Mouse (Mus musculus) megakaryocyte, embryonic 14.5 days (primary cell): ENCODE results near the gene Npas3. TPM values are rescaled to one million over a fixed set of nuclear protein-coding genes. Genes with fewer than 3 reads are reported as not detected.

ENCODE experiments used
- H3K27me3 ChIP-seq: replicated peaks from 2 replicates; pipeline ENCODE3; 2012; ENCODE audit warnings: inconsistent platforms
- H3K36me3 ChIP-seq: replicated peaks from 2 replicates; pipeline ENCODE3; 2012; ENCODE audit warnings: low read length, inconsistent platforms, mixed read lengths
- H3K4me1 ChIP-seq: 2 replicates; pipeline ENCODE4 v1.6.1; 2012; ENCODE audit warnings: inconsistent platforms
- H3K4me3 ChIP-seq: replicated peaks from 2 replicates; pipeline ENCODE3; 2012; ENCODE audit warnings: moderate library complexity, mild to moderate bottlenecking, inconsistent platforms
- H3K9me3 ChIP-seq: 2 replicates; pipeline ENCODE4 v1.6.1; 2012; ENCODE audit warnings: inconsistent platforms
- FLI1 ChIP-seq: IDR thresholded peaks from 2 replicates; pipeline ENCODE4 v1.6.1; 2012; ENCODE audit warnings: low read length, inconsistent platforms, mixed read lengths
- GATA1 ChIP-seq: IDR thresholded peaks from 3 replicates; pipeline ENCODE4 v1.6.1; 2012; ENCODE audit warnings: mixed read lengths, low read length, inconsistent platforms, borderline replicate concordance
- polyA plus RNA-seq: library from polyadenylated mRNA; stranded (reverse); fragments of >175 nt; gene quantifications from 2 replicates; pipeline ENCODE4 v1.2.3, GENCODE M21; 2012; ENCODE audit warnings: low replicate concordance; ENCODE audit not compliant: insufficient read depth

Npas3 gene
- polyA plus RNA-seq, 1 experiment = not detected

GRCm38 (mm10) chr12:53752281-53753072, 504.0 kb downstream of the Npas3 start:
- Histone ChIP-seq H3K36me3 (no peaks in the 10 kb centered on the region), H3K4me1 (no peaks in the 10 kb centered on the region), H3K27me3 (no peaks in the 10 kb centered on the region), H3K4me3 (no peak overlapping the region), H3K9me3 (0 out of 2 replicates have a peak, but pooled peaks cover 4% of the 10 kb centered on the region)
- no peak for TF ChIP-seq FLI1
- no peak for TF ChIP-seq GATA1

- Histone ChIP-seq H3K4me3 (no peak overlapping the region), H3K9me3 (0 out of 2 replicates have a peak, but pooled peaks cover 4% of the 10 kb centered on the region), H3K27me3 (no peaks in the 10 kb centered on the region), H3K36me3 (no peaks in the 10 kb centered on the region), H3K4me1 (no peaks in the 10 kb centered on the region)
- TF ChIP-seq GATA1 = no peak
- TF ChIP-seq FLI1 = no peak
These were observed 505.0 kb downstream of the Npas3 start for GRCm38 (mm10) chr12:53753368-53753937.

- Histone ChIP-seq H3K4me1 (no peaks in the 10 kb centered on the region), H3K4me3 (no peak overlapping the region), H3K36me3 (no peaks in the 10 kb centered on the region), H3K9me3 (0 out of 2 replicates have a peak, but pooled peaks cover 4% of the 10 kb centered on the region), H3K27me3 (no peaks in the 10 kb centered on the region)
- TF ChIP-seq GATA1 (no peak), FLI1 (no peak)
These were observed 505.8 kb downstream of the Npas3 start for GRCm38 (mm10) chr12:53754236-53754635.

GRCm38 (mm10) chr12:53757631-53758030, 509.2 kb downstream of the Npas3 start:
- Histone ChIP-seq H3K4me3 (no peak overlapping the region), H3K9me3 (0 out of 2 replicates have a peak, but pooled peaks cover 4% of the 10 kb centered on the region), H3K27me3 (no peaks in the 10 kb centered on the region), H3K36me3 (no peaks in the 10 kb centered on the region), H3K4me1 (no peaks in the 10 kb centered on the region)
- TF ChIP-seq GATA1 = no peak
- TF ChIP-seq FLI1 = no peak

DNA sequence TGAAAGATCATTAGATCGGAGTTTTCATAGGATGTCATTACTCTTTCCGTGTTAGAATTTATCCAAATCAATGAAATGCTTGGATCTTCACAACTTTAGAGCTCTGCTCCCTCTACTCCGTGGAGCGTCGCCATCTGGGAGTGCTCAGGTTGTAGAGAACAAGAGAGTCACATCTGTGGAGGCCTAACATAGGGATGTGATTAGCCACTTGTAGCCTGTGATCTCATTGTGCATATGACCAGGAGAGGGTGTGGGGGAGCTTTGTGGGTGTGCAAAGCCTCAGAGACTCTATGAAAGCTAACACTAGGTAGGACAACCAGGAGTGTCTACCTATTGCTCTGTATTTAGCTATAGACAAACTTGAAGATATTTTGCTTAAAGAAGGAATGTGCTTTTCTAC, 509.9 kb downstream of the Npas3 start:
- TF ChIP-seq FLI1 = no peak
- Histone ChIP-seq H3K4me1 (no peaks in the 10 kb centered on the region), H3K27me3 (no peaks in the 10 kb centered on the region), H3K4me3 (no peak overlapping the region), H3K9me3 (0 out of 2 replicates have a peak, but pooled peaks cover 1% of the 10 kb centered on the region), H3K36me3 (no peaks in the 10 kb centered on the region)

GRCm38 (mm10) chr12:53764143-53764542, 515.7 kb downstream of the Npas3 start:
- Histone ChIP-seq H3K9me3 (no peaks in the 10 kb centered on the region), H3K4me3 (no peak overlapping the region), H3K36me3 (no peaks in the 10 kb centered on the region), H3K4me1 (no peaks in the 10 kb centered on the region), H3K27me3 (no peaks in the 10 kb centered on the region)
- no peak for TF ChIP-seq FLI1
- no peak for TF ChIP-seq GATA1

DNA sequence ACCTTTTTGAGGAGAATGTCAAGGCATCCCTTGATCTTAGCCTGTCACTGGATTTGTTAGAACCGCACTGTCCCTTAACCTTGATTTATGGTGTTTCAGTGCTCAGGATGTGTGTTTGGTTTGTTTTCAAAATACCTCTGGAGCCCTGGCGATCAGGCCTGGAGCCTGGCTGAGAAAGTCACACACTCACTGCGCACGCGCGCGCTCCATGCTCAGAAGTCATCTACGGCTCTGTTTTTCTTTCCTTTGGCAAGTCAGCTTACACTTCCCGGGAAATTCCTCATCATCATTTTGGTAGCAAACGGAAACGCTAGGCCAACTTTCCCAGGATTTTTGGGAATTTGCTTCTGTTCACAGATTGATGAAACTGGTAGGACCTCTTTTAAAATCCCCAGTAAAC, 519.9 kb downstream of the Npas3 start:
- H3K36me3 ChIP-seq = no peaks in the 10 kb centered on the region
- TF ChIP-seq FLI1 (no peak), GATA1 (no peak)
- H3K9me3 ChIP-seq = no peaks in the 10 kb centered on the region; the same call in 1 of the 2 replicates
- H3K4me1 ChIP-seq = no peaks in the 10 kb centered on the region
- H3K27me3 ChIP-seq = no peaks in the 10 kb centered on the region
- H3K4me3 ChIP-seq = no peak overlapping the region

GRCm38 (mm10) chr12:53771394-53771936, 523.0 kb downstream of the Npas3 start:
- Histone ChIP-seq H3K4me1 (no peaks in the 10 kb centered on the region), H3K4me3 (no peak overlapping the region), H3K36me3 (no peaks in the 10 kb centered on the region), H3K9me3 (no peaks in the 10 kb centered on the region; the same call in 1 of the 2 replicates), H3K27me3 (no peaks in the 10 kb centered on the region)
- TF ChIP-seq GATA1 (no peak), FLI1 (no peak)

- Histone ChIP-seq H3K4me3 (no peak overlapping the region), H3K9me3 (no peaks in the 10 kb centered on the region), H3K36me3 (no peaks in the 10 kb centered on the region), H3K4me1 (no peaks in the 10 kb centered on the region), H3K27me3 (no peaks in the 10 kb centered on the region)
- no peak for TF ChIP-seq GATA1
- TF ChIP-seq FLI1 = no peak
These were observed 533.5 kb downstream of the Npas3 start for GRCm38 (mm10) chr12:53781850-53782552.
